Mouse (Mus musculus): ENCODE measurements at regions not wholly inside any gene's neighbourhood (a gene's known extent, or its start where the extent isn't known, plus 50 kb on each side); places are given as distances from the start of the nearest gene placed in this dataset.

DNA sequence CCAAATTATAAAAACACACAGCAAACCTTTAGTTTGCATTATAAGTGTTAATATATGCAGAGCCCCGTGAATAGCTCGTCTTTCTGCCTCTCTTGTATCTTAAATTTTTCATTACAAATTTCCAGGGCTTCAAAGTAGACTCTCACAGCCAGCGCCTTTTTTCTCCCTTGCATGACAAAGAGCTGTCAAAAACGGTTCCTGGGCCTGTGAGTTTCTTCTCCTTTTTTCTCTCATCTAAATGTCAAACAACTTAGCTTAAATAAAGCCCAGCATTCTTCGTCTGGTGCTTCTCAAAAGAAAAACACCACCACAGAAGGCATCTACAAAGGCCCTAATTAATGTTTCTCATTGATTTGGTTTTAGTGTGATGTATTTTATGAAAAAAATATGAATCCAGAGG is 219.7 kb downstream of the Insc start:
- TF ChIP-seq POLR2A (IDR thresholded peaks at IDR 0.05; ENCODE audit: borderline replicate concordance, control insufficient read depth, low read depth, low read length) (no peak), CTCF (IDR thresholded peaks at IDR 0.05; ENCODE audit: control insufficient read depth, insufficient read depth, low read length) (no peak)
